ENCODE assay signal across 10 mouse cellular contexts in the genomic region with DNA sequence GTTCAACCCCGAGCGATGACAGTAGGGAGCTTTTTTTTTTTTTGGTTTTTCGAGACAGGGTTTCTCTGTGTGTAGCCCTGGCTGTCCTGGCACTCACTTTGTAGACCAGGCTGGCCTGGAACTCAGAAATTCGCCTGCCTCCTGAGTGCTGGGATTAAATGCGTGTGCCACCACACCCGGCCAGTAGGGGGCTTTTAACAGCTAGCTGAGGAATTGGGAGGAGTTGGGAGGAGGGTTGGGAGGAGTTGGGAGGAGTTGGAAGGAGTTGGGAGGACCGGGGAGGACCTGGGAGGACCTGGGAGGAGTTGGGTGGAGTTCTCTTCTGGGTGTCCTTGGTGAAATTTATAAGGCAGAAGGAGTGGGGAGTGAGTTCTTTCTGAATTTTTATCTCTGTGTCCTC. TPM values are rescaled to one million over a fixed set of nuclear protein-coding genes. Genes with fewer than 3 reads are reported as not detected.
DNase-seq lines count a peak whose midpoint lies in the region; ATAC-seq and TF ChIP-seq lines count a peak whose summit lies in the region.
"Not testable (repeated sequence)": the region's sequence is repeated elsewhere in the genome, so short reads cannot be mapped to it uniquely, and the experiment has no call there.
"Had no signal": no experiment of that assay in that cellular context is flagged by ENCODE, and none has a peak within 500 bp of the region (broad histone marks: within the 10 kb centered on the region; RNA-seq: fewer than 3 reads in every experiment).

No protein-coding gene starts in this region.

- not testable (repeated sequence) for ATAC-seq in intestine, postnatal 0 days

- peak; percentile 70 to 87 for DNase-seq in adrenal gland, adult (ENCODE audit: inconsistent age in 2 of 2, low spot score in 1 of 2)
- peak; percentile 59 for DNase-seq in cerebellum, adult 9-10 months
- DNase-seq in gastrocnemius, postnatal 10 days: peak; percentile 71
- DNase-seq in layer of hippocampus, postnatal 36 days: peak; percentile 31 to 50
- DNase-seq in lung, postnatal 14 days: peak; percentile 81
- peak; percentile 29 to 67 for DNase-seq in spleen, postnatal 10 days (ENCODE audit: low spot score in 2 of 2)

- WGBS in intestine, postnatal 0 days: 55% methylated on average over 7 of the region's 7 CpGs

- H3K9ac ChIP-seq in intestine, postnatal 0 days (ENCODE audit: low read depth, low read length): not testable (repeated sequence)

- H3K27ac ChIP-seq in intestine, postnatal 0 days (ENCODE audit: low read depth, low read length): not testable (repeated sequence)

- TF ChIP-seq CTCF in intestine, postnatal 0 days (IDR thresholded peaks at IDR 0.05; ENCODE audit: low read depth): peak; percentile 68

- not testable (repeated sequence) for H3K9me3 ChIP-seq in intestine, postnatal 0 days (ENCODE audit: control insufficient read depth)

- not testable (repeated sequence) for H3K27me3 ChIP-seq in intestine, postnatal 0 days (replicated peaks; ENCODE audit: control insufficient read depth, insufficient read depth, low read length)

- not testable (repeated sequence) for H3K4me1 ChIP-seq in intestine, postnatal 0 days (replicated peaks; ENCODE audit: control insufficient read depth, insufficient read depth, low read length)

- not testable (repeated sequence) for H3K4me2 ChIP-seq in intestine, postnatal 0 days (replicated peaks; ENCODE audit: low read depth)

- H3K36me3 ChIP-seq in intestine, postnatal 0 days (ENCODE audit: control insufficient read depth, insufficient read depth): not testable (repeated sequence)

- H3K4me3 ChIP-seq in intestine, postnatal 0 days (ENCODE audit: low read depth, low read length): not testable (repeated sequence)

RNA-seq across cellular contexts. Expression of gene Dock6, which starts 16.9 kb away (rescaled TPM):
- total RNA-seq in gastrocnemius, postnatal 10 days (2021): 10 to 100 TPM; 26.9 to 32.9 TPM
- 15.5 and 18.4 TPM in 2 replicates for polyA plus RNA-seq in intestine, postnatal 0 days (2015; fragmentation: Nextera tagmentation; extraction: Ambion mirVana)
- total RNA-seq in layer of hippocampus, postnatal 36 days (2021): 10 to 100 TPM; 14.1 to 15.0 TPM

RNA-seq across cellular contexts. Expression of gene Angptl8, which starts 34.0 kb away (rescaled TPM):
- total RNA-seq in gastrocnemius, postnatal 10 days (2021): under 1 TPM in 1 of 2 experiments, not detected in 1; 0.43 TPM
- 15.9 and 21.1 TPM in 2 replicates for polyA plus RNA-seq in intestine, postnatal 0 days (2015; fragmentation: Nextera tagmentation; extraction: Ambion mirVana)
- total RNA-seq in layer of hippocampus, postnatal 36 days (2021): not detected
- total RNA-seq: left cerebral cortex, postnatal 14 days had no signal
- polyA plus RNA-seq: cortical plate, adult 2 months; forebrain, embryonic 13.5 days had no signal

RNA-seq across cellular contexts. Expression of gene Rab3d, which starts 48.7 kb away (rescaled TPM):
- 1 to 10 TPM; 5.4 to 6.2 TPM for total RNA-seq in gastrocnemius, postnatal 10 days (2021)
- polyA plus RNA-seq in intestine, postnatal 0 days (2015; fragmentation: Nextera tagmentation; extraction: Ambion mirVana): 19.9 and 20.3 TPM in 2 replicates
- total RNA-seq in layer of hippocampus, postnatal 36 days (2021): 10 to 100 TPM; 23.6 to 26.6 TPM

RNA-seq across cellular contexts. Expression of gene Ccdc159, which starts 58.0 kb away (rescaled TPM):
- total RNA-seq in gastrocnemius, postnatal 10 days (2021): under 1 TPM; 0.45 to 0.97 TPM
- 0.63 and 0.99 TPM in 2 replicates for polyA plus RNA-seq in intestine, postnatal 0 days (2015; fragmentation: Nextera tagmentation; extraction: Ambion mirVana)
- total RNA-seq in layer of hippocampus, postnatal 36 days (2021): 10 to 100 TPM; 19.3 to 21.2 TPM

RNA-seq across cellular contexts. Expression of gene Tmem205, which starts 58.1 kb away (rescaled TPM):
- total RNA-seq in gastrocnemius, postnatal 10 days (2021): 10 to 100 TPM; 13.0 to 16.9 TPM
- 83.1 and 88.2 TPM in 2 replicates for polyA plus RNA-seq in intestine, postnatal 0 days (2015; fragmentation: Nextera tagmentation; extraction: Ambion mirVana)
- total RNA-seq in layer of hippocampus, postnatal 36 days (2021): 10 to 100 TPM; 41.0 to 44.6 TPM
